Mouse (Mus musculus) cerebellum, postnatal 10 days (tissue): ENCODE measurements around the gene Ep400.
"Not testable (repeated sequence)": the region's sequence is repeated elsewhere in the genome, so short reads cannot be mapped to it uniquely, and the experiment has no call there.

ENCODE experiments used
- DNase-seq, 2 experiments: peaks; one replicate each; pipeline ENCODE4 v3.0.0; 2021; ENCODE audit warnings: mixed read lengths in 2 of 2

Gene Ep400

DNA sequence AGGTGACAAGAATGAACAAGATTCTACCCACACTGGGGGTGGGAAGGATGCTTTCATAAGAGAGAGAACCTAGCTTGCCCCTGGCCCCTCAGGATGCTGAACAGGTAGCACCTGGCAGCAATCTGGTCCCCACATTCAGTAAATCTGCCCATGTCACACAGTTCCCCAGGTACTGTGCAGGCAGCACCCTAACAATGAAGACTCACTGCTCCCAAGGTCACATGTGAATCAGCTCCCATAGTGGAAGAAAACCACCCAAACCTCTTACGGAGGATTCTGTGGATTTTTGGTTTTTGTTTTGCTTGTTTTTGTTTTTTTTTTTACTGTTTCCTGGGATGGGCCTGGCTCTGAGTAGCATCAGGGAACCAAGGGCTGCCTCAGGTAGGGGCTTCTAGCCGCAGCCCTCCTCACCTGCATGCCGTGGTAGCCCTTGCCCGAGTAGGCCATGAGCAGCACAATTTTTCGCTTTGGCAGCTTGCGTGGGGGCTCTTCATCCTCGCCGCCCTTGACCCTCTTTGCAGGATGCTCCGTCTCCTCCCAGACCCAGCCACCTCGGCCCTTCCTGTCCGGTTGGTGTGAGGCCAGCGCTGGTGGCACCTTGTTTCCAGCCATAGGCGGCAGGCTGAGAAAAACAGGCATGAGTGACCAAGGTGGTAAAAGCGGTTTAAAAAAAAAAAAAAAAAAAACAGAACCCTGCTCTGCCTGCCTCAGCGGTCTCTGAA lies 8.9 kb upstream of the Ep400 start:
- no peak for DNase-seq

- peak in 1 of 2 experiments; percentile 26 for DNase-seq
These were observed 7.7 kb upstream of the Ep400 start for GRCm38 (mm10) chr5:110778263-110778662.

DNA sequence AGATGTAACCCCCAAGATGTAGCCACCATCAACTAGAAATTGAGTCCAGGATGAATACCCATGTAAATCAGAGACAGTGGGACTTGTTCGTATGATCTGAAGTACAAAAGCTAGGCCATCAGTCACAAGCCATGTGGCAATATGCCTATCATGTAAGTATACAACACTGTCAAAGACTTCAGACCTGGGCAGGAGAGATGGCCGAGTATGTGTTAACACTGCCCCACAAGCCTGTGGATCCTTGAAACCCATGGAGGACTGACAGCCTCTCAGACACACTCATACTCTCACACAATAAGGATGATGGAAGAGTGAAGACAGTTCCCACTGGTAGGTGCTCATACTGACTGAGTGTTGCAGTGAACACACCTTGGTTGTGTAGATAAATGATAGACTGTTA lies 5.6 kb upstream of the Ep400 start:
- DNase-seq: no peak

- DNase-seq: no peak
These were observed 4.0 kb upstream of the Ep400 start for GRCm38 (mm10) chr5:110774511-110774910.

GRCm38 (mm10) chr5:110772945-110773344 lies 2.4 kb upstream of the Ep400 start:
- DNase-seq: not testable (repeated sequence)

GRCm38 (mm10) chr5:110770031-110770445 lies 479 bp downstream of the Ep400 start:
- no peak for DNase-seq

DNA sequence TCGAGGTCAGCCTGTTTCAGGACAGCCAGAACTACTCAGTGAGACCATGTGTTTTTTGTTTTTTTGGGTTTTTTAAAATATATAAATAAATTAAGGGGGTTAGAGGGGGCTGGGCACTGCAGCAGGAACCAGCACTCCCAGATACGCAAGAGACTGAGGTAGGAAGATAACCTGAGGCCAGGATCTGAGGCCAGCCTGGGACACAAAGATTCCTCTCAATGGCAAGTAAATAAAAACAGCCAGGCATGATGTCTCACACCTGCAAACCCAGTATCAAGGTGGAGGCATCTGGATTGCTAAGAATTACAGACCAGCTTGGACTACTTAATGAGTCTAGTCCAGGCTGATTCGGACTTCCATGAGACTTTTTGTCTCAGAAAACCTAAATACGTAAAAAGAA lies 1.2 kb downstream of the Ep400 start:
- no peak for DNase-seq

GRCm38 (mm10) chr5:110763890-110764289 lies 6.6 kb downstream of the Ep400 start:
- no peak for DNase-seq

- DNase-seq: no peak
These were observed 25.5 kb downstream of the Ep400 start for GRCm38 (mm10) chr5:110745021-110745420.

GRCm38 (mm10) chr5:110739496-110740275 lies 30.8 kb downstream of the Ep400 start:
- no peak for DNase-seq

- no peak for DNase-seq
These were observed 34.9 kb downstream of the Ep400 start for GRCm38 (mm10) chr5:110735606-110736005.

DNA sequence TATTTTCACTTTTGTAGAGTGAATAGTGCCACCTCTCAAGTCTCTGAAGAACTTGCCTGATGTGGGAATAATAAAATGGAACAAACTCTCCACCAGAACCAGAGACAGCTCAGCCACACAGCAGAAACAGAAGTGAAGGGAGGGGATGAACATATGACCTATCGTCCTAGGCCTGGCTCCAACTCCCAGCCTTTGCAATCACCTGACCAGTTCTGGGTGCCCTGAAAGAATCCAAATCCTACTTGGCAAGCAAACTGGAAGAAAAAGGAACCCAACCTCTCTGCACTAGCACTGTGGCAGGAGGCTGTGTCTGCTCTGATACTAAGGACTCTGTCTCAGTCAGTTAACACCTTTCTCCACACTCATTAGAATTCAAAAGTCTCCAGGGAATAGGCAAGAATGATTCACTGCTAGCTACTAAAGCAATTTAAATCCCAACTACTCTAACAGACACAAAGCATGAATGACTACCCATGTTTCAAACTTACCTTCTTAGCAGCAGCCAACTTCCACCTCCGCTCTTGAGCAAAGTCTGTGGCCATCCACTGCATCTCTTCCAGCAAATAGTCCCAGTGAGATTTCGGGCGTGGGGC lies 37.2 kb downstream of the Ep400 start:
- no peak for DNase-seq

DNA sequence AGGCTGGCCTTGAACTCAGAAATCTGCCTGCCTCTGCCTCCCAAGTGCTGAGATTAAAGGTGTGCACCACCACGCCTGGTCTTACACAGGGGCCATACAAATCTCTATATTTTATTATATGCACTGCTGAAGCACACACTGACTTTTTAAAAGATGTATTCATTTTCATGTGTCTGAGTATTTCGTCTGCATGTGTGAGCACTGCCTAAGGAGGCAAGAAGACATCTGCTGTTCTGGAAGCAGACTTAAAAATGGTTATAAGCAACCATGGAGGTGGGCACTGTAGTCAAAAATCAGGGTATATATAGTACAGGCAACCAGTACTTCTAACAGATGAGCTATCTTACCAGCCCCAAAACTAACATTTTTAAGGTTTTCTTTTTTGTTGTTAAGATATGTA lies 39.3 kb downstream of the Ep400 start:
- no peak for DNase-seq

DNA sequence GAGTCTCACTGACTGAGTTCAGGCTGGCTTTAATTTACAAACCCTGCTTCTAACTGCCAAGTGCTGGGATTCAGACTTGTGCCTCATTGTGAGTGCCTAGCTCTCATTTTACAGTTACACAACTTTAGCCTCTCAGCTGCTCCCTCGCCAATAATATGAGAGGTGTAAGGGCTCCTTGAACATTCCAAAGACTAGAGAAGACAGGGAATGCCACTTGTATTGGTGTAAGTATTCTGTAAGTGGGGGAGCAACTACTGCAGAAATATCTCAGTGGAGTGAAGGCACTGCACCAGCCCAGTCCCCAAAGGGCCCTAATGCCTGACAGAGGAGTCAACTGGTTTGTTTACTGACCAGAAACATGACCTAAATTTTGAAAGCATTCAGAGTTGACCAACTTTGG lies 42.7 kb downstream of the Ep400 start:
- no peak for DNase-seq

GRCm38 (mm10) chr5:110723543-110723942 lies 47.0 kb downstream of the Ep400 start:
- no peak for DNase-seq

DNA sequence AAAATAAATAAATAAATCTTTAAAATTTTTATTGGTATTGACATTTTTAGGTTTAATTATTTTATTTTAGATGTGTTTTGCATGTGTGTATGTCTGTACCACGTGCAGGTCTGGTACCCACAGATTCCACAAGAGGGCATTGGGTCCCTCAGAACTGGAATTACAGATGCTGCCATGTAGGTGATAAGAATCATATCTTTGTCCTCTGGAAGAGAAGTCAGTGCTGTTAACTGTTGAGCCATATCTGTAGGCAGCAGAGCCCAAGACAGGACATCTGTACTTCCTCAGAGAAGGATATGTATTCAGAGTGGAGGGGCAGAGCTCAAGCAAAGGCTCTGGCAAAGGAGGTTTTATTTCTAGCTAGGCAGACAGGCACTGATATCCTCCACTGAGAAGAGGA lies 49.1 kb downstream of the Ep400 start:
- DNase-seq: not testable (repeated sequence)

- no peak for DNase-seq
These were observed 59.1 kb downstream of the Ep400 start for GRCm38 (mm10) chr5:110711455-110711854.

DNA sequence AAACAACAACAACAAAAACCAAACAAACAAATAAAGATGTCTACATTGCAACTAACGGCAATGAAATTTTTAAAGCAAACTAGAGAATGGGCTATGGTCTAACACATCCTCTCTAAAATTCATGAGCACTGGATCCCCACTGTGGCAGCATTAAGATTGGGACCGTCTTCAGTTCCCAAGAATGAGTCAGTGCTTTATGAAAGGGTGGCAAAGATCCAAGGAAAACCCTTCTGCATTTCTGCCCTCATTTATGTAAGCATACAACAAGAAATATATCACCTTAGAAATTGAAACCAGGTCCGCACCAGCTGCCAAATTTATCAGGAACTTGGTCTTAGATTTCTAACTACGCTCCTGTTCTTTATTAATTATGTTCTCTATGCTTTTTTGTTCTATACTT lies 61.3 kb downstream of the Ep400 start:
- DNase-seq: no peak

GRCm38 (mm10) chr5:110704004-110704403 lies 66.5 kb downstream of the Ep400 start:
- DNase-seq: no peak

GRCm38 (mm10) chr5:110698617-110699016 lies 71.9 kb downstream of the Ep400 start:
- DNase-seq: no peak

DNA sequence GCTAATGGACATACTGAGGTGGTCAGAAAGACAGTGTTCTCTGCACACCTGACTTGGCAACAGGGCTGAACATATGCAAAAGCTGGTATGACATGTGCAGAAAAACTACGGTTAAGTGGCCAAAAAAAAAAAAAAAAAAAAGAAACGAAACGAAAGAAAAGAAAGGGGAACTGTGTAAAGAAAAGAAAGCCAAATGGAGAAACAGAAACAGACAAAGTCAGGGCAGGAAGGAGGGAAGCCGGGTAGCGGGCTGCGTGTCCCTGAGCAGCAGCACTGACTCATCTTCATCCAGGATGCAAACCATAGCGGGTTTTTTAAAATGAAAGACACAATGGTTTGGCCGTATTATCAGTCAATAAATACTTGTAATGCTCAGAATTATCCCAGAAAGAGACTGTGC lies 88.5 kb downstream of the Ep400 start:
- DNase-seq: no peak

- peak; percentile 15 to 32 for DNase-seq
These were observed 104.9 kb downstream of the Ep400 start for GRCm38 (mm10) chr5:110665486-110666121.

GRCm38 (mm10) chr5:110664750-110665269 lies 105.7 kb downstream of the Ep400 start:
- no peak for DNase-seq
